In genomic region chr10:7323258-7323657, GRCm38 (mm10) we compare ENCODE assay signal across 13 mouse cellular contexts.
DNase-seq lines count a peak whose midpoint lies in the region; ATAC-seq and TF ChIP-seq lines count a peak whose summit lies in the region.
"Had no signal": no experiment of that assay in that cellular context is flagged by ENCODE, and none has a peak within 500 bp of the region (broad histone marks: within the 10 kb centered on the region; RNA-seq: fewer than 3 reads in every experiment).

No protein-coding gene starts in this region.

- no peaks in the 10 kb centered on the region for H3K36me3 ChIP-seq in kidney, embryonic 14.5 days (ENCODE audit: control insufficient read depth, insufficient read depth, low read length)
- H3K36me3 ChIP-seq: hindbrain, embryonic 12.5 days; liver, embryonic 13.5 days; midbrain, embryonic 12.5 days had no signal

- peak; percentile 23 for DNase-seq in kidney, postnatal 14 days
- DNase-seq in cerebellum, adult 2 months = peak; percentile 77 to 87
- DNase-seq in embryo, embryonic 10.5 days (ENCODE audit: low spot score) = peak; percentile 5
- DNase-seq in lung, postnatal 14 days = peak; percentile 5
- no peak for DNase-seq in urinary bladder, postnatal 36 days (ENCODE audit: low spot score in 2 of 2)
- DNase-seq: gastrocnemius, postnatal 14 days; liver, embryonic 13.5 days; right cerebral cortex, adult 18-20 months had no signal

- 31% methylated on average over 3 of the region's 3 CpGs for WGBS in kidney, embryonic 14.5 days
- 5% methylated on average over 3 of the region's 3 CpGs for WGBS in cerebellum, adult 2 months

- no peaks in the 10 kb centered on the region for H3K9me3 ChIP-seq in kidney, embryonic 14.5 days (ENCODE audit: control insufficient read depth, low read length)
- H3K9me3 ChIP-seq: forebrain, embryonic 13.5 days; hindbrain, embryonic 12.5 days; liver, embryonic 13.5 days; midbrain, embryonic 12.5 days had no signal

- H3K4me1 ChIP-seq in kidney, embryonic 14.5 days (ENCODE audit: control insufficient read depth, insufficient read depth, low read length) = no peaks in the 10 kb centered on the region
- H3K4me1 ChIP-seq in cerebellum, adult 2 months (ENCODE audit: control insufficient read depth, insufficient read depth, low read length) = peaks cover 36% of the 10 kb centered on the region
- H3K4me1 ChIP-seq: forebrain, embryonic 13.5 days; hindbrain, embryonic 12.5 days; liver, embryonic 13.5 days; midbrain, embryonic 12.5 days had no signal

- H3K27me3 ChIP-seq in kidney, embryonic 14.5 days (ENCODE audit: control insufficient read depth, insufficient read depth, low read length) = no peaks in the 10 kb centered on the region
- no peaks in the 10 kb centered on the region for H3K27me3 ChIP-seq in cerebellum, adult 2 months (ENCODE audit: control insufficient read depth, insufficient read depth, low read length)
- H3K27me3 ChIP-seq: forebrain, embryonic 13.5 days; hindbrain, embryonic 12.5 days; liver, embryonic 13.5 days; midbrain, embryonic 12.5 days had no signal

- no peak overlapping the region for H3K4me2 ChIP-seq in kidney, embryonic 14.5 days (replicated peaks; ENCODE audit: low read depth, low read length)
- H3K4me2 ChIP-seq: forebrain, embryonic 13.5 days; hindbrain, embryonic 12.5 days; liver, embryonic 13.5 days; midbrain, embryonic 12.5 days had no signal

- H3K4me3 ChIP-seq in kidney, embryonic 14.5 days (ENCODE audit: low read length) = no peak overlapping the region
- H3K4me3 ChIP-seq in cerebellum, adult 2 months (replicated peaks; ENCODE audit: insufficient read depth, low read depth, low read length) = no peak overlapping the region
- H3K4me3 ChIP-seq: forebrain, embryonic 13.5 days; hindbrain, embryonic 12.5 days; liver, embryonic 13.5 days; midbrain, embryonic 12.5 days had no signal

- no peak for TF ChIP-seq CTCF in cerebellum, adult 2 months (IDR thresholded peaks at IDR 0.05; ENCODE audit: borderline replicate concordance, insufficient read depth, low read depth, low read length)

- H3K27ac ChIP-seq in kidney, embryonic 14.5 days (ENCODE audit: low read depth, low read length) = no peak overlapping the region
- H3K27ac ChIP-seq in cerebellum, adult 2 months (ENCODE audit: insufficient read depth, low read length) = peak overlapping the region; percentile 78
- H3K27ac ChIP-seq: forebrain, embryonic 13.5 days; hindbrain, embryonic 12.5 days; liver, embryonic 13.5 days; midbrain, embryonic 12.5 days had no signal

- no peak for ATAC-seq in kidney, embryonic 14.5 days (ENCODE audit: low FRiP score, low TSS enrichment)
- ATAC-seq in erythroblast, adult 5-6 weeks (replicated peaks; ENCODE audit: low FRiP score, poor library complexity, severe bottlenecking) = no peak
- ATAC-seq: forebrain, embryonic 13.5 days had no signal

- no peak overlapping the region for H3K9ac ChIP-seq in kidney, embryonic 14.5 days (ENCODE audit: low read depth, low read length)
- H3K9ac ChIP-seq: forebrain, embryonic 13.5 days; hindbrain, embryonic 12.5 days; liver, embryonic 13.5 days; midbrain, embryonic 12.5 days had no signal

- TF ChIP-seq POLR2A in cerebellum, adult 2 months (IDR thresholded peaks at IDR 0.05; ENCODE audit: borderline replicate concordance, insufficient read depth, low read length) = no peak

Comparison
In these comparisons a context has a peak if more than half of its experiments do, and no peak if none do; other contexts are left out.
1. DNase-seq: peak in kidney, postnatal 14 days (single experiment), cerebellum, adult 2 months (2 of 2), embryo, embryonic 10.5 days (single experiment) and lung, postnatal 14 days (single experiment); none in urinary bladder, postnatal 36 days (0 of 2).